Mouse (Mus musculus): ENCODE measurements around the gene Gm21885. TPM values are rescaled to one million over a fixed set of nuclear protein-coding genes. Genes with fewer than 3 reads are reported as not detected.

The Gm21885 gene
- polyA plus RNA-seq, 1 experiment from 2014 or later, result not detected

DNA sequence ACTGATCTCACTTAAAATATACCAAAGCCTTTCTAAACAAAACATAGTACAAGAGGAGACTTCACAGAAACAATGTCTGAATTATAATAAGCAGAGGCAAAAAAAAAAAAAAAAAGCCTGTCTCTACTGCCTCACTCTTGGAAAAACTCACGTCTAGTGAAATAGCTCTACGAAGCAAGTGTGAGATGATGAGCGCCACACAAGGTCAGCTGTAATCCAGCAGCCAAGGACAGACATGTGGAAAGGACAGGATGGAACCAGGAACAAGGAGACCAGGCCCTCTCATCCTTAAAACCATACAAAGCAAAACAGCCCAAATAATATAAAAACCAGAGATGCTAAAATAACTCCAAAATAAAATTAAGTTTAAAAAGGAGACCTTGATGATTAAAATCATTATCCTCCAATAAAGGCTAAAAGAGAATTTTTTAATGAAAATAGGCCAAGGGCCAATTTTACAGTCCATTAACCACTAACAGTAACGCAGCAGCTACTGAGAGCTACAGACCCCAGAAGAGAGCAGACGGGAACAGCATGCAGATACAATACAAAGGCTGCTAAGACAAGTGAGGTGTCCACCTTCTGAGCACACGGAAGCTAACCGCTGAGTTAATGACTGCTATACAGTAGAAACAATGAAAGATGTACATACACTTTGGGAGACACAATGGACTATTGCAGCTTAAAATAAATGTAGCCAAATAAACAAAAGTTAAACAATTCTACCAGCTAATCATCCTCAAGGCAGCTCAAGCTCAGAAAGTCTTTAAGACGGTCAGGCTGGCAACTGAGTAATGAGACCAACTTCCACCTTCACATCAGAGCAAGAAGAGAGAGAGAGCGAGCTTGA is 13.5 kb downstream of the Gm21885 start:
- Histone ChIP-seq H3K27ac (peak overlapping the region; percentile 35; the same call in 1 of the 2 replicates), H3K9me3 (no peaks in the 10 kb centered on the region), H3K36me3 (peaks cover 84% of the 10 kb centered on the region), H3K4me2 (replicated peaks) (no peak overlapping the region), H3K9ac (replicated peaks) (no peak overlapping the region), H3K4me1 (replicated peaks) (no peaks in the 10 kb centered on the region), H3K27me3 (no peaks in the 10 kb centered on the region), H3K4me3 (replicated peaks) (no peak overlapping the region)
- 77% methylated on average over 9 of the region's 9 CpGs for WGBS
- no peak for ATAC-seq

- H3K4me1 ChIP-seq (replicated peaks), result peaks cover 53% of the 10 kb centered on the region
- ATAC-seq, result no peak
Observed at GRCm38 (mm10) chr11:94312733-94313132, 31.1 kb downstream of the Gm21885 start.

GRCm38 (mm10) chr11:94314098-94314652 is 32.5 kb downstream of the Gm21885 start:
- H3K9me3 ChIP-seq, result no peaks in the 10 kb centered on the region
- no peak for ATAC-seq
- no peak overlapping the region for H3K27ac ChIP-seq
- H3K4me3 ChIP-seq (replicated peaks), result no peak overlapping the region
- no peak overlapping the region for H3K4me2 ChIP-seq (replicated peaks)
- WGBS, result 93% methylated on average over 2 of the region's 2 CpGs
- H3K27me3 ChIP-seq, result no peaks in the 10 kb centered on the region
- no peak overlapping the region for H3K9ac ChIP-seq (replicated peaks)
- peaks cover 65% of the 10 kb centered on the region for H3K4me1 ChIP-seq (replicated peaks)
- H3K36me3 ChIP-seq, result no peaks in the 10 kb centered on the region

More at GRCm38 (mm10) chr11:94312733-94313132, 31.1 kb downstream of the Gm21885 start:
- no peaks in the 10 kb centered on the region for H3K36me3 ChIP-seq
- H3K9me3 ChIP-seq, result no peaks in the 10 kb centered on the region
- no peaks in the 10 kb centered on the region for H3K27me3 ChIP-seq
- no peak overlapping the region for H3K4me3 ChIP-seq (replicated peaks)
- H3K4me2 ChIP-seq (replicated peaks), result no peak overlapping the region
- WGBS, result 91% methylated on average over 1 of the region's 1 CpGs
- no peak overlapping the region for H3K27ac ChIP-seq
- H3K9ac ChIP-seq (replicated peaks), result no peak overlapping the region

DNA sequence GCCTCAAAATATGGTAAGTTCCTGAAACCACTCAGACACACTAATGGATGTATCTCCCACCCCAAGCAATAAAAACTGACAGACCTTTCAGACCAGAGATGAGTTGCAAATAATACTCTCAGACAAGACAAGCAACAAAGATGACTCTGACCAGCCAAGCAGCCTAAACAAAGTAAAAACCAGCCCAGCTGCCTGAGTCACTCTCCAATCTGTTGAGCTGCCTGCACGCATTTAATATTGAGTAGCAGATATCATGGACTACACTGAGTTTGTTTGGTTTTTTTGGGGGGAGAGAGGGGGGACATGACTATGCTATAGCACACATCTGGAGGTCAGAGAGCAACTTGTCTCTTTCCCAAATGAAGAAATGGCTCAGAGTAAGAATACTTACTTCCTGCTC is 33.6 kb downstream of the Gm21885 start:
- ATAC-seq, result no peak
- Histone ChIP-seq H3K9ac (replicated peaks) (no peak overlapping the region), H3K4me1 (replicated peaks) (peaks cover 77% of the 10 kb centered on the region), H3K9me3 (no peaks in the 10 kb centered on the region), H3K36me3 (peaks cover 3% of the 10 kb centered on the region; the same call in 1 of the 2 replicates), H3K27ac (no peak overlapping the region), H3K4me3 (replicated peaks) (no peak overlapping the region), H3K27me3 (no peaks in the 10 kb centered on the region), H3K4me2 (replicated peaks) (no peak overlapping the region)
- WGBS, result 83% methylated on average over 1 of the region's 1 CpGs

- H3K9me3 ChIP-seq, result no peaks in the 10 kb centered on the region
- no peak overlapping the region for H3K27ac ChIP-seq
- peaks cover 74% of the 10 kb centered on the region for H3K4me1 ChIP-seq (replicated peaks)
- 83% methylated on average over 2 of the region's 2 CpGs for WGBS
- H3K9ac ChIP-seq (replicated peaks), result no peak overlapping the region
- H3K27me3 ChIP-seq, result no peaks in the 10 kb centered on the region
- no peak for ATAC-seq
- peaks cover 3% of the 10 kb centered on the region; the same call in 1 of the 2 replicates for H3K36me3 ChIP-seq
- no peak overlapping the region for H3K4me3 ChIP-seq (replicated peaks)
- no peak overlapping the region for H3K4me2 ChIP-seq (replicated peaks)
Observed at GRCm38 (mm10) chr11:94316528-94316927, 34.9 kb downstream of the Gm21885 start.

- Histone ChIP-seq H3K9me3 (no peaks in the 10 kb centered on the region), H3K4me1 (replicated peaks) (peaks cover 70% of the 10 kb centered on the region), H3K4me2 (replicated peaks) (no peak overlapping the region), H3K4me3 (replicated peaks) (no peak overlapping the region), H3K27ac (no peak overlapping the region), H3K9ac (replicated peaks) (no peak overlapping the region), H3K36me3 (peaks cover 3% of the 10 kb centered on the region; the same call in 1 of the 2 replicates), H3K27me3 (no peaks in the 10 kb centered on the region)
- WGBS, result 71% methylated on average over 1 of the region's 1 CpGs
- no peak for ATAC-seq
Observed at GRCm38 (mm10) chr11:94317014-94317413, 35.3 kb downstream of the Gm21885 start.

DNA sequence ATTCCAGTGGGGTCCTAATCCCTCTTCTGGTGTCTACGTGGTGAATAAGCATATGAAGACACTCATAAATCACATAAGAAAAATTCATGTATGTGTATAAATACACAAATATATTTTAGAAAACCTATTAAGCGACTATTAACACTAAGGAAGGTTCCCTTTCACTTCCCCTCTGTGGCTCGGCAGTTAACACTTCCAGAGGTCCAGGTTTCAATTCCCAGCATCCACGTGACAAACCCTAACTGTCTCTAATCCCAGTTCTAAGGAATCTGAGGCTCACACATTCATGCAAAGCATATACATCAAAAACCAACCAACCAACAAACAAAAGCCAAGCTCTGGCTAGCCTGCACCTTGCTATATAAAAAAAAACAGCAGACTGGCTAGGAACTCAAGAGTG is 35.8 kb downstream of the Gm21885 start:
- Histone ChIP-seq H3K36me3 (peaks cover 3% of the 10 kb centered on the region; the same call in 1 of the 2 replicates), H3K27me3 (no peaks in the 10 kb centered on the region), H3K4me3 (replicated peaks) (no peak overlapping the region), H3K9ac (replicated peaks) (no peak overlapping the region), H3K4me1 (replicated peaks) (peaks cover 74% of the 10 kb centered on the region), H3K4me2 (replicated peaks) (no peak overlapping the region), H3K27ac (0 out of 2 replicates have a peak overlapping the region, but pooled peaks have one; percentile 10), H3K9me3 (no peaks in the 10 kb centered on the region)
- WGBS, result 56% methylated on average over 4 of the region's 4 CpGs
- no peak for ATAC-seq

DNA sequence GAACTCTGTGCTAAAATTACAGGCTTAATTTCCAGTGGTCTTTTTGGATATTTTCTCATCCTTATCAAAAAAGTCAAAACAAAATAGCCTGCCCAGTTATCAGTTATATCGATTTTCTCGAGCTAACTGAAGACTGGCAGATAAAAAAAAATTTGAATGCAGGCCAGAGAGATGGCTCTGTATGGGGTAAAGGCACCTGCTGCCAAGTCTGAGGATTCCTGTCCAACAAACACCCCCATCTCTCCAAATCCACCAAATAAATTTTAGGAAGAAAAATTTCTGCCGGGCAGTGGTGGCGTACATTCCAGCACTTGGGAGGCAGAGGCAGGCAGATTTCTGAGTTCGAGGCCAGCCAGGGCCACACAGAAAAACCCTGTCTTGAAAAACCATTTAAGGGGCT is 36.4 kb downstream of the Gm21885 start:
- Histone ChIP-seq H3K9me3 (no peaks in the 10 kb centered on the region), H3K27ac (no peak overlapping the region), H3K4me1 (replicated peaks) (peaks cover 74% of the 10 kb centered on the region), H3K4me3 (replicated peaks) (no peak overlapping the region), H3K4me2 (replicated peaks) (no peak overlapping the region), H3K36me3 (peaks cover 3% of the 10 kb centered on the region; the same call in 1 of the 2 replicates), H3K9ac (replicated peaks) (no peak overlapping the region), H3K27me3 (no peaks in the 10 kb centered on the region)
- WGBS, result 94% methylated on average over 5 of the region's 5 CpGs
- no peak for ATAC-seq

DNA sequence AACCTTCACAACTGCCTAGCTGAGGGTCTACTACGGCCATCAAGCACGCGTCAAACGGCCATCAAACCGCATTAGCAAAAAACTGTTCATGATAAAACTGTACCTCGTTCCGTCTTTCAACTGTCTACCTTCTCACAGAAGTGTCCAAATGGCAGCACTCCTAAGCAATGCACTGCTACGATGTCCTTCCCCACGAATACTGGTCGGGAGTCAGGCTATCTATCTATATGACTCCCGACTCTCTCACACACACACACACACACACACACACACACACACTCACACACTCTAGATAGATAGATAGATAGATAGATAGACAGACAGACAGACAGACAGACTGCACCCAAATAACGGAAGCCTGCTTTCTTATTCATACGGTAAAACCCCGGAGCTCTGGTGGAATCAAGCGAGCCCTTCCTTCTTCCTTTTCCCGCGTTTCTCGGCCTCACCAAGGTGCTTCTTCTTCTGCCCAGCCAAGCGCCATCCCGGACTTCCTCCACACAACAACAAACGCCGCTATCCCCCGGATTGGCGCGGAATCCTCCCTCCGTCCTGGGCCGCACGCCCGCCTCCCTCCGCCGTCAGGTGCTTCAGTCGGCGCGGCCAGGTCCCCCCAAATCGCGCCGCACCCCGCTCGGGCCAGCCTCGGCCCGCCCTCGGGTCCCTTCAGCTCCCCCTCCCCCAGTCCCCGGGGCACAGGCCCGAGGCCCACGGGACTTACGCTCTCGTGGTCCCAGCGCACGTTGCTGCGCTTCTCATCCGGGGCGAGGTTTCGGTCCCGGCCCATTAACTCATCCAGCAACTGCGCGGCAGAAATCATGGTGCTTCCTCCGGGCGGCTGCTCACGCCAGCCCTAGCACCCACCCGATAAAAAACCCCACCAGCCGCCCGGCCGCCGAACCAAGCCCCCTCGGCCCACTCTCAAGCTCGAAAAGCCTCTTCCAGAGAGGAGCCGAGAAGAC is 39.6 kb downstream of the Gm21885 start:
- peak overlapping the region; percentile 98 for H3K27ac ChIP-seq
- WGBS, result under 1% methylated on average over 67 of the region's 67 CpGs

DNA sequence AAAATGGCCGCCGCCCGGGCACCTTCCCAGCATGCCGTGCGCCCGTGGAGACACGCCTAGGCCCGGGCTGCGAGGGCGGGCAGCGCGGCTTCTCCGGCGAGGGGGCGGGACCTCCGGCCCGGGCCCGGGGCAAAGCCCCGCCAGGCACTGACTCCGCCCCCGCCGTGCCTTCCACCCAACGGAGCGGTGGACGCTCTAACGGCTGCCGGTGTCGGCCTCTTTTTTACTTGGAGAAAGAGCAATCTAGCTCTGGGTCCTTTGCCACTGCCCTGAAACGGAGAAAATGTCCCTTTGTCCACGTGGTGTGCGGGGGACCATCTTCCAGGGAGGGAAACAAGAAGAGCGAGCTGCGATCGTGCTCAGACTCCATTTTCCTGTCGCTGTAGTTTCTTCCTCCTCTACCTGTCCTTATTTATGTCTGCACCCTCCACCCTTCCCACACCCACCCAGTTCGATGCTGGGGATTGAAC is 40.3 kb downstream of the Gm21885 start, which contains the start of gene Luc7l3:
Gene Luc7l3, minus strand, starts transcription at position 58 of the 470 bp plus-strand sequence.
- peak within 1 kb of the TSS; percentile 99 for H3K4me3 ChIP-seq (replicated peaks)
- H3K4me2 ChIP-seq (replicated peaks), result peak within 1 kb of the TSS; percentile 90
- WGBS, result under 1% methylated on average over 36 of the region's 36 CpGs
- no peaks in the 10 kb centered on the region for H3K9me3 ChIP-seq
- peak within 1 kb of the TSS; percentile 98 for H3K27ac ChIP-seq
- peak; percentile 94 for ATAC-seq
- H3K9ac ChIP-seq (replicated peaks), result peak within 1 kb of the TSS; percentile 99
- H3K36me3 ChIP-seq, result peaks cover 3% of the 10 kb centered on the region; the same call in 1 of the 2 replicates
- no peaks in the 10 kb centered on the region for H3K27me3 ChIP-seq
- H3K4me1 ChIP-seq (replicated peaks), result peaks cover 52% of the 10 kb centered on the region

More for the DNA sequence above, 39.6 kb downstream of the Gm21885 start:
- Histone ChIP-seq H3K4me1 (replicated peaks) (peaks cover 52% of the 10 kb centered on the region), H3K9ac (replicated peaks) (peak overlapping the region; percentile 99), H3K9me3 (no peaks in the 10 kb centered on the region), H3K4me3 (replicated peaks) (peak overlapping the region; percentile 99), H3K27me3 (no peaks in the 10 kb centered on the region), H3K4me2 (replicated peaks) (peak overlapping the region; percentile 90), H3K36me3 (peaks cover 3% of the 10 kb centered on the region; the same call in 1 of the 2 replicates)
- ATAC-seq, result peak; percentile 75

DNA sequence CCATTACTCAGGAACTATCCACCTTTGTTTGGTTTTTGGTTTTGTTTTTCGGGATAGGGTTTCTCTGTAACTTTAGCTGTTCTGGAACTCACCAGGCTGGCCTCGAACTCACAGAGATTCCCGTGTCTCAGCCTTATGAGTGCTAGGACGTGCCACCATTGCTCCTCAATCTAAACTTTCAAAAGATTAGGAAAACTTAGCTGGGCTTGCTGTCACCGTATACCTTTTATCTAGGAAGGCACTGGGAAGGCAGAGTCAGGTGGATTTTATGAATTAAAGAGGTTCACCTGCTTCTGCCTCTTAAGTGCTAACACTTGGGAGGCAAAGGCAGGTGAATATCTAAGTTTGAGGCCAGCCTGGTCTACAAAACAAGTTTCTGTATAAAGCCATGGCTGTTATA is 41.0 kb downstream of the Gm21885 start:
- WGBS, result 37% methylated on average over 5 of the region's 5 CpGs
- Histone ChIP-seq H3K9me3 (no peaks in the 10 kb centered on the region), H3K4me3 (replicated peaks) (peak overlapping the region; percentile 99), H3K27me3 (no peaks in the 10 kb centered on the region), H3K4me1 (replicated peaks) (peaks cover 47% of the 10 kb centered on the region), H3K4me2 (replicated peaks) (peak overlapping the region; percentile 90), H3K36me3 (peaks cover 3% of the 10 kb centered on the region; the same call in 1 of the 2 replicates), H3K27ac (peak overlapping the region; percentile 98), H3K9ac (replicated peaks) (peak overlapping the region; percentile 99)
- ATAC-seq, result no peak
